Mouse (Mus musculus) spleen, adult 12 weeks (tissue): ENCODE measurements around the gene Kcnk16.
"Not testable (repeated sequence)": the region's sequence is repeated elsewhere in the genome, so short reads cannot be mapped to it uniquely, and the experiment has no call there.

Experiments used
- DNase-seq: peaks from one replicate; pipeline ENCODE4 v3.0.0; 2022; ENCODE audit warnings: low spot score

The Kcnk16 gene

DNA sequence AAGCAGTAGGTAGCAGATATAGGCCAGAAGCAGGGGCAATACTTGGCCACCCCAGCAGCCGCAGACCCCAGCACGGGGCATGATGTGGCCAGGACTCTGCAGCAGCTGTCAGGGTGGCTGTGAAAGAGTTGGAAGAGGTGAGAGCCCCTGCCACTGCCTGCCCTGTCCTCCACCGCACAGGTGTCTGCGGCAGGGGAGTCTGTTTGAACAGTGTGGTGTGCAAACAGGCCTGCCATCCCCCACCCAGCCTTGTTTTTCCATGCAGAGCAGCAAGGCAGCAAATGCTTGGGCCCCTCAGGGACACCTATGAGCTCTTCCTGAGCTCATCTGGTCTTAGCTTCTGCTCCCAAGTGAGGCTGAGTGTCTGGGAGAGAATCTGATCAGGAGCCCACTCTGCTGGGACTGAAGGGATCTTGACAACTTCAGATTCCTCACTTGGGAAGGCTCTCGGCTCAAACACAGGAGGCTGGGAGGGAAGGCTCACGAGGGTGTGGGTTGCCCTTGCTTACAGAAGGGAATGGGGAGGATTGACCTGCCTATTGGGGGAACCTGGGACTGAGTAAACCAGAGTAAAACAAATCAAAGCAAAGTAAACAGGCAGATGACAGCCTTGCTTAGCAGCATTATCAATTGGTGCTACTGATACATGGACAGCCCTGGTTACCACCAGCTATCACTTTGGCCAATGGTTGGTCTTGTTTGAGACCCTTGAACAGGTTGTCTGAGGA is at the start of gene Kcnk16:
Kcnk16 (minus strand) TSS at position 118 of the 728 bp plus-strand sequence.
- no peak for DNase-seq

DNA sequence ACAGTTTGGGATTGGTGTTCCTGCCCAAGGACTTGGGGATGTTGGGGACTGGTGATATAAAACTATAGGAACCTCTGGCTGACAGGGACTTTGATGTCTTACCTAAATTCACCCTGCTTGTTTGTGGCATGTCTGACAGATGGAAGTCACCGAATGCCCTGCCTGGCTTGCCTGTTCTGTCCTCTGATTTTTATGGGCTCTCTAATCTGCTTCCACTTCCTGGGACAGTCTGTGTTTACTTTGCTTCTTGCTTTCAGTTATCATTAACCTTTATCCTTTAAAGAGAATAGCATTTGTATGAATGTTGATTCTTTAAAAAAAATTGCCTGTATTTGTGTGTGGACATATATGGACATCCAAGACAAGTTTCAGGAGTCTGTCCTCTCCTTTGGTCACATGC is 46.1 kb upstream of the Kcnk16 start:
- DNase-seq, result no peak

DNA sequence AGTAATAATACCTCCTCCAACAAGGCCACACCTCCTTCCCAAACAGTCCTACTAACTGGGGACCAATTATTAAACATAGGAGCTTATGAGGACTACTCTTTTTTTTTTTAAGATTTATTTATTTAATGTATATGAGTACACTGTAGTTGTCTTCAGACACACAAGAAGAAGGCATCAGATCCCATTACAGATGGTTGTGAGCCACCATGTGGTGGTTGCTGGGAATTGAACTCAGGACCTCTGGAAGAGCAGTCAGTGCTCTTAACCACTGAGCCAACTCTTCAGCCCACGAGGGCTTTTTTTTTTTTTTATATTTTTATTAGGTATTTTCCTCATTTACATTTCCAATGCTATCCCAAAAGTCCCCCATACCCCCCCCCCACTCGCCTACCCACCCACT is 36.1 kb upstream of the Kcnk16 start:
- DNase-seq, result not testable (repeated sequence)

DNA sequence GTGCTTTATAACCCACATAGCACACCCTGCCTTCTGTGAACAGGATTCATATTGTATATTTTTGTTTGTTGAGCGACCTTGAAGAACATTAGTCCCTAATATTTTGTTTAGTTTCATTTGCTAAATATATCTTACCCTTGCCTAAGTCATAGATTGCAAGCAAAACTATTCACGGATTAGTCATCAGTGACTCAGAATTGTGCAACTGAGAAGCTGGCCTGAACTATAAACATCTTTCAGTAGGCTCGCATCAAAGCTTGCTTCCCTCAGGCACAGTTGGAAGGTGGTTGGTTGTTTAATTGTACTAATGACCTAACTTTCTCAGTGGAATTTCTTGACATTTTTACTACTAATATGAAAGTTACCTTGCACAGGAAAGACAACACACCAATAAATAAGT is 29.1 kb upstream of the Kcnk16 start:
- no peak for DNase-seq

DNA sequence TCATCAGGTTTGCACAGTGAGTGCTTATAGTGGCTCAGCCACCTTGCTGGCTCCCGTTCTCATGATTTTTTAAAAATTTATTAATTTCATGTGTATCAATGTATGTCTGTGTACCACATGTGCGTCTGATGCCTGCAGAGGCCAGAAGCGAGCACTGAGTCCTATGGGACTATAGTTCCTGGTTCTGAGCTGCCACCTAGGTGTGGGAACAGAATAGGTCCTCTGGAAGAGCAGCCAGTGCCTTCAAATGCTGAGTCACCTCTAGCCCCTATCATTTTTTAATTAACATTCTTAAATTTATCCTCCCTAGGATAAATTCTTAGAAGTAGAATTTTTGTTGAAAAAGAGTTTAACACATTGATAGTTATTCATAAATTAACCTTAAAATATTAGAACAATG is 28.6 kb upstream of the Kcnk16 start:
- DNase-seq, result no peak

DNA sequence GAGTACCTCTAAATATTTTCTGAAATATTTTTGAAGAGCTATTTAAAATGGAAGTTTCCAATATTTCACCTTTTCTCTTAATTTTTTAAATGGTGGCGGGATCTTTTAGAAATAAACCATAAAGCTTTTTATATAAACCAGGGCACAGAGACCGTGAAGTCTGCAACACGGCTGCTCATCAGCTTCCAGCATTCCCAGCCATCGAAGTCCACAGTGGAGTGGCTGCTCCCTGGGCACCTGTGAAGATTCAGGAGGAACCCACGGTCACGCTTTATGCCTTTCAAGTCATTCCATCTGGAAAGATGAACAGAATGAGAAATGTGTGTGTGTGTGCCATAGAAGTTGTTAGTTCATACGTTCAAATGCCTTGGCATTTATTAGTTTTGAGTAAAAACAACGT is 25.9 kb upstream of the Kcnk16 start:
- no peak for DNase-seq

DNA sequence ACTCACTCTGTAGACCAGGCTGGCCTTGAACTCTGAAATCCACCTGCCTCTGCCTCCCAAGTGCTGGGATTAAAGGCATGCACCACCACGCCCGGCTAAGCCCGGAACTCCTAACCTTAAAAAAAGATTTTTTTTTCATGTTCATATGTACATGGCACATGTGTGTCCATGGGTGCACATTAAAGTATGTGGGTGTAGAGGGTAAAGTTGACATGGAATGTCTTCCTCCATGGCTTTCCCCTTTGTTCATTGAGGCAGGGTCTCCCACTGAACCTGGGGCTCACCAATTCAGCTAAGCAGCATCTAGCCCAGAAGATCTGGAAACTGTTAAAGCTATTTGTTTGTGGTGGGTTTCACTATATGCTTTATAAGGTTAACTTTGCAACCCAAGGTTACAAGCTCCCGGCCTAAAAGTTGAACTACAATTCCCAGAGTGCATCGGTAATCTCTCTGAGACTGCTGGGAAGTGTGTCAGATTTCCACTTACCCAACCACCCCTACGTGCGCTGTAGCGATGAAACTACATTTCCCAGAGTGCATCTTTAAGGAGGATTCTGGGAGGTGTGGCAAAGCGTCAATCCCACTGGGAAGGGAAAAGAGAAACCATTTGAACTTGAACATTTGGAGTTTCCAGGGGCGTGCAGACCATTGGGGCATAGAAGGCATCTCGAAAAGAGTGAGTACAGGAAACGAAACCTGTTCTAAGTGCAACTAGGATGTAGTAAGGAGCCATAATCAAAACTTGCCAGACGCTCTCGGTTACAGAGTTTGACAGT is 25.3 kb upstream of the Kcnk16 start, which contains the start of gene Nudt13:
Nudt13 (plus strand) TSS at position 581 of the 776 bp plus-strand sequence.
- peak; percentile 59 for DNase-seq

DNA sequence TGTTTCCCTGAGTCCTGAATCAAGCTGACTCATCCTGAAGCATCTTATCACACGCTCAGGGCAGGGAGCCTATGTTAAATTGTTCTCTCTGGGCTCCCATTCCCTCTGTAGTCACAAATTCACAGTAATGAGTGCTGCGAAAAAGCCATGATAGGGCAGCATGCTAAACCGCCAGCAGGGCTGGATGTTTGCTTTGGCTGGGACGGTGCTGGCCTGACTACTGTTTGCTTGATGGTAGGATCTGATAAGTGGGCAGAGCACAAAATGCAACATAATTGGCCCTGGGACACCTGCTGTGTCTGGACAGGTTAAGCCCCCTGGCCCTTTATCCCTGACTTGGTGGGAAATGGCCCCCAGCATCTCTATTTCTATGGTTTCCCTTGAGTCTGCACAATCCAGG is 22.4 kb upstream of the Kcnk16 start:
- no peak for DNase-seq

DNA sequence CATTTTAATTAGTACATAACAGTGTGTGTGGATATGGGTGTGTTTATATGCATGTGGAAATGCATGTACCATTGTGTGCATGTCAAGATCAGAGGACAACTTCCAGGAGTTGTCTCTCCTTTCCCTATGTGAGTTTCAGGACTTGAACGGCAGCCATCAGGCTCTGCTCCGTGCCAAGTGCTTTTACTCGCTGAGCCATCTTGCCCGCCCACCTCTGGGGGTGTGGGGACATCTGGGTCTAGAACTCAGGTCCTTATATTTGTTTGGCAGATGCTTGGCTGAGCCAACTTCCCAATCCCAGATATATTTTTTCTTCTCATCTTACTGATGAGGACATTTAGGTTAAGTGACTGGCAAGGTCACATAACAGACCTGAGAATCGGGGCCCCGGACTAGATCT is 578 bp downstream of the Kcnk16 start:
- DNase-seq, result no peak

DNA sequence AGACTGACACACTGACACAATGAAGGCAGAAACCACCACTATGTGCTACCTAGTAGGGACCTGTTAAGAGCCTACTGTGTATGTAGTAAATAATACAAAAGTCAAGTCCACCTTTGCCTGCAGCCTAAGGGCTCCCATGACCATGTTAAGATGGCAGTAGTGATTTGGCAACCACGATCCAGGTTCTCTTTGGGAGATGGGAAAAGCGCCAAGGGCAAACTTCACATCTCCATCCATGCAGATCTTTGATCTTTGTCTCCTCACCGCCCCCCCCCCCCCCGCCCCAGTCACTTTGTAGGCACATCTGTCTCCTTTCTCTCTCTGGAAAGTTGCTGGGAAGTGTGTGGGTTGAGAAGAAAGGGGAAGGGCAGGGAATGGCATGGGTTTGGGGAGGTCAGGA is 6.7 kb downstream of the Kcnk16 start:
- no peak for DNase-seq

DNA sequence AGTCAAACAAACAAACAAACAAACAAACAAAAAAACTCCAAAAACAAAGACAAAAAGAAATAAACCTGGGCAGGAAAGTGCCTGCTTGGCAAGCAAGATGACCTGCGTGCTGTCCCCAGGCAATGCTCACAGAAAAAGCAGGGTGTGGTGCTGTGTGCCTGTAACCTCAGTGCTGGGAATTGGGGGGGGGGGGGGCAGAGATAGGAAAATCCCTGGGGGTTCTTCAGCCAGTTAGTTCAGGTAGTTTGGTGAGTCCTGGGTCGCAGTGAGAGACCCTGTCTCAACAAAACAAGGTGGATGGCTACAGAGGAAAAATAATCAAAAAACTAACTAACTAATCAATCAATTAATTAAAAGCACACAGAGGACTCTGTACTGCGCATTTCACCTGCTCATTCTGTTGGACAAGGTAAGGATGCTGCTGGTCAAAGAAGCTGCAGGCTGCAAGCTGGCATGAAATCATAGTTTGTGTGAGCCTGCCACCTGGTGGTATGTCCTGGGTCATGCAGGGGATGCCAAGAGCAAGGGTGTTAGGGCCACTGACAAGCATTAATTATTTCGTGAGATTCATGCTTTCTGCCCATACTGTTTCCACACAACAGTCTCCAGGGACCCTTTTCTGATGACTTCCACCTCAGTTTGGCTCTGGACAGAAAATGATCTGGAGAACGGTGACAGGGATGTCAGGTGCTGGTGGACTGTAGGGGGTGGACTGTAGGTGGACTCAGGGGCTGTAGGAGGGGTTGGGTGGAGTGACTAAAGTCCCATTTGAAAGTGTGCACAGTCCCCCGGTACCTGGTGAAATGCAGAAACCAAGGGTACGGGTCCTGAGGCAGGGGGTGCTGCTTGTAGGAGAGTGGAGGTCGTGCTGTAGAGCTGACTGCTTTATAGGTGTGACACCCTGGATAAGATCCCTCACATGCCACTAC is 10.6 kb downstream of the Kcnk16 start:
- peak; percentile 66 for DNase-seq

DNA sequence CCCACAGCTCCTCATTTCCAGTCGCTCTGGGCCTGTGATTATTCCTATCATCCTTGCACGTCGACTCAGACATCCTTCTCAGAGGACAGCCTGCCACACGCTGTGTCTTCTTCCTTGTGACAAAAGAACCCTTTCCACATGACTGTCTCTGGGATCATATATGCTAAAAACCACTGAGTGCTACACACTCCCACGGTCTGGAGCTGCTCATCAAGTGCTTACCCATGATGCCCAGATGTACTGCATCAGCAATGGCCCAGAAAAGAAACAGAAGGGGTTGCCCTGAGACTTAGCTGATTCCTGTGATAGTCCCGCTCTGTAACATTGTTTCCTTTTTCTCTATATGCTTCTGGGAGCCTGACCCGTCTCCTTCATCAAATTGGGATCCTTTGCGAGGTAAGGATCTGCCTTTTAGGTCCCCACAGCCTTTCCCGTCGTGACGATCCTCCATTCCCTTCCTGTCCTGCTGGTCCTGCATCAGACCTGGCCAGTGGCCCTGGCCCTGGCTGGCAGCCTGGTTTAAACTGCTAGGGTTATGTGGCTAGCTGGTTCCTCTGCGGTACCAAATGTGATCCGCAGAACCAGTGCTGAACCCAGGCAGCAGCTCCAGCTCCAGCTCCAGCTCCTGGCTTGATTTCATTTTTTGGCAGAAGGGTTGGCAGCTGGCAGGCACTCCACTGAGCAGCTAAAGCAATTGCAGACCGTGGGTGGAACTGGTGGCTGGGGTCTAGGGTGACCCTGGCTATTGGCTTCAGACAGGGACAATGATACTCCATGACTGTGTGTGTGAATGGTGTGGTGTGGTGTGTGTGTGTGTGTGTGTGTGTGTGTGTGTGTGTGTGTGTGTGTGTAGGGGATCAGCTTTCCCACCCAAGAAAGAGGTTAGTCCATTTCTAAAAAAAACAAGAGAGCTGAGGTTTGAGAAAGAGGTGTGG is 18.5 kb downstream of the Kcnk16 start:
- DNase-seq, result no peak

DNA sequence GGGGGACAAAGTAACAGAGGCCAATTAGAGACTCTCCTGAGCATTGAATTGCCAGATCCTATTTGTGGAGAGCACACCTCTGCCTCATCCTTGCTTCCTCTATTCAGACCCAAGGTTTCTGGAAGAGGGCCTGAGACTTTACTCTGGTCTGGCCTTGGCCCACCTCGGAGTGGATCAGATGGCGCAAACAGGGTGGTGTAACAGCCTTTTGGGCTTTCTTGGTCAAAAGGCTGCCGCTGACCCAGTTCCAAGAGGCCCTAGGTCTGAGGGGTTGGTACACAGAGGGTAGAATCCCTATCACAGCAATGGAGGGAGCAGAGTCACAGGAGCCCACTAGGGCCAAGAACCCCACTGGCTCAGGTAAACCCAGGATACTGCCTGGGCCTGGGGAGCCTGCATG is 21.0 kb downstream of the Kcnk16 start:
- no peak for DNase-seq

DNA sequence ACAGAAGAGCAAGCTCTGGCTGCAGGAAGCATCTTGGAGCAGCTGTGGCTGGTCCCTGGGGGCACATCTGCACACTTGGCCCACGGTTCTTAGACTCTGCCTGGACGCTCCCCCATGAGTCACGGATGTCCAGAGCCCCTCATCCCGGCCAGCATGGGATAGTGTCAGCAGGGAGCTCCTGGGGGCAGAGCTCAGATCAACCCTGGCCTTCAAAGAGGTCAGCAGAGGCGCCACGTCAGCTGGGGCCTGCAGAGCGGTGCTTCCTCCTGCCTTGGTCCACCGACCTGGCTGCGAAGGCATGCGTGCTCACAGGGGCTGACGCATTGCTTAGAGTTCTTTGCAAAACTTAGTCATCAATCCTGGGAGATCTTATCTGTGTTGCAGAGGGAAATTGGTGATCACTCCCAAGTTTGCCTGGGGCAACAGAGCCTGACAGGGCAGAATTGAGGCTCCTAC is 22.2 kb downstream of the Kcnk16 start:
- DNase-seq, result no peak

DNA sequence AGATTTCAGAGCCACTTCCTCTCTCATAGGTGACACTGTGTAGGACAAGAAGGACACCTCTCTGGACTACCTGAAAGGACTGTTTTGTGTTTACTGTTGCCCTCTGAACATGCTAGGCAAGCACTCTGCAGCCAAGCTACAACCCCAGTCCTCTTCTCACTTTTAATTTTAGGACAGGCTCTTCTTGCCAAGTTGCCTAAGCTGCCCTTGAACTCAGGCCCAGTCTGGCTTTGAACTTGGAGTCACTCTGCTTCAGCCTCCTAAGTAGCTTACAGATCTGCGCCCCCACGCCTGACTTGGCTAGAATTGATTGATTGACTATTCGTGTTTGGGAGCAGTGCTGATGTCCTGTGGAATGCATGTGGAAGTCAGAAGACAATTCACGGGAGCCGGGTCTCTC is 23.1 kb downstream of the Kcnk16 start:
- no peak for DNase-seq

DNA sequence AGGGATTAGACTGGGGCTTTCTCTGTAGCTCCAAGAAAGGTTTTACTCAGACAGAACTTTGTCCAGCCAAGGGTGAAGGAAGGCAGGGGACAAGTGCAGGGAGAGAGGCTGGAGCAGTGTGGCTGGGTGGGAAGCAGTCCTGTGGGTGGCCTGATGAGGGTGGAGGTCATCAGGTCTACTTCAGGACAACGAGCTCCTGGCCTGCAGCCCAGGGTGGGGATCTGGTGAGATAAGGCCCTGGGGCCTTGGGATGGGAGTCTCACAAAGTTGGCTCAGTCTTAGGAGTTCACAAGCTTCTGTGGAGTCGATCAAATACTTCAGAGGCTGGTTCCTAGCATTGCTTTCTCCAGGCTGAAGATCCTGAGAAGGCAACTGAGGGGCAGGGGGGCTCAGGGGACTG is 23.7 kb downstream of the Kcnk16 start:
- no peak for DNase-seq

DNA sequence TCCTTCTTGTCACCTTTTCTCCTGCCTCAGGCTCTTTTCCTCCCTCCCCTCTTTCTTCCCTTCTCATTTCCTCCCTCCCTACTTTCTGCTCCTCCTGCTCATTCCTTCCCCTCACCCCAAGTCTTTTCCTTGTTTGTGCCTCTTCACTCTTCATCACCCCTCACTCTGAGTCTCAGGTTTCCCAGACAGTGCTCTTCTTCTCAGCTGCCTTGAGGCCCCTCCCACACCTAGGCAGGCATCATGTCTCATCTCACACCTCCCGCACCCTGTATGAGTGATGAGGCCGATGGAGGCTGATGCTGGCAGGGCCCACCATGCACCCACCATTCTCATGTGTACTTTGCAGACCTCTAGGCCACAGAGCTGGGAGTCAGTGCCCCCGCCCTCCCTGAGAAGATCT is 25.8 kb downstream of the Kcnk16 start:
- no peak for DNase-seq

DNA sequence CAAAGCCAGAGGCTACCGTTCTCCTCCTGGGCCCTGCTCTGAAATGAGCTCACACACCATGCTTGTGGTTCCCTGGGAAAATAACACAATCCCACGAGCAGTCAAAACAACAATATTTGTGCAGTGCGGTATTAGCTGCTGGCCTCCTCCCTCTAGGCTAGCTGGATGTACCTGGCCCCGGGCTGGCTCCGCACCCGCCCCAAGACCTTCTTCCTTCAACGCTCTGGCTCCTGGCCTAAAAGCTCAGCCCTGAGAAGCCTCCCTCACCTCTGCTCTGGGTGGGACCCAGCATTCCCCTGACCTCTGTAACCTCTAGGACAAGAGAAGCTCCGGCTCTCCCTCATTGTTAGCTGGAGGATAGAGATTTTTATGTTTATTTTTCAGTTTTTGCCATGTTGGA is 26.5 kb downstream of the Kcnk16 start:
- no peak for DNase-seq

DNA sequence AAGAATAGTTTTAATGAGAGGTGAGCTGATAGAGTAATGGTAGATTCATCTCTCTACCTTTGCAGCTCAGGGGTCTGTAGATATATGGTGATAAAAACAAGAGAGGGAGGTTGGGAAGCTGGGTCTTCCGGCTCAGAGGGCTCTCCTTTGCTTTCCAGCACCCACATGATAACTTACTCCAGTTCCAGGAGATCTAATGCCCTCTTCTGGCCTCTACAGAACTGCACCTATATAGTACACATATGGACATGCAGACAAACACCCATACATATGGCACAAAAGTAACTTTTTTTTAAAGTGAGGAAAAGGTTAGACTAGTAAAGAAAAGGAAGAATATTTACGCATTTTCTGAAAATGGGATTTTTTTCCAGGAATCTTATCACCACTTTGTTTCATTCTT is 34.6 kb downstream of the Kcnk16 start:
- no peak for DNase-seq

DNA sequence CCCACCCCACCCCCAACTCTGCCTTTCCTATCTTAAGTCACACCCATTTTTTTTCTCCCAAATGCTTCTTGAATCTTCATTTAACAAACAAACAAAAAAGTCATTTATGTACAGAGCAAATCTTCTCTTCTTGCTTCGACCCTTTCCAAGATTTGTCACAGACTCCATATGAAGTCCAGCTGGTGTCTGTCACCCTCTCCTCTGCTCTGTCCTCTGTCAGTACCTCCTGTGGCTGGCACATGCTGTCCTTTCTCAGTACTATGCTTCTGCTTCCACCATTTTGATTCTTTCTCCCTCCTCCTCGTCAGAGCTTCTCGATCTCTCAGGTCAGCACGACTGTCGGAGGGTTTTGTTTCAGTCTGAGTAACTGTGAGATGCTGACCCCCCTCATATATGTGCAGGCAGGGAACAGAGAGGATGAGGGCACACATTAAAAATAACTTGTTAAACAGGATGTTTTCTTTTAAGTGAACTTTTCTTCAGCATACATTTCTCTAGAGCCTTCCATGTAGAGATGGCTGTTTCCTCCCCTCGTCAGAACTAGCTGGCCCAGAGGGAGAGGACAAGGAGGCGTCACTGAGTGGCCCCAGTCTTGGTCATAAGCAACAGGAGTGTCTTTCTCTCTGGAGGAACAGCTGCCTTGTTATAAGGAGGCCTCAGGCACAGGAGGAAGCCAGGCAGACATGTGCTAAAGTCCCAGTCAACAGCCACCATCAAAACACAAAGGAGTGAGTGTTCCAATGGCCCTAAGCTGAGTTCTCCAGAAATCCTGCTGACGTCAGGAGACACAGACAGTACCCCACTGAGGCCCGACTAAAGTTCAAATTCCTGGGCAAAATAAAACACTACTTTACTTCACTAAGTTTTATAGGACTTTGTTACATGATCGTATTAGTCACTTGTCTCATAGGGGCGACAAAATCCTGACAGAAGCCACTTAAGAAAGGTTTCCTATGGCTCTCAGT is 35.7 kb downstream of the Kcnk16 start:
- DNase-seq, result no peak
